In the genomic region with DNA sequence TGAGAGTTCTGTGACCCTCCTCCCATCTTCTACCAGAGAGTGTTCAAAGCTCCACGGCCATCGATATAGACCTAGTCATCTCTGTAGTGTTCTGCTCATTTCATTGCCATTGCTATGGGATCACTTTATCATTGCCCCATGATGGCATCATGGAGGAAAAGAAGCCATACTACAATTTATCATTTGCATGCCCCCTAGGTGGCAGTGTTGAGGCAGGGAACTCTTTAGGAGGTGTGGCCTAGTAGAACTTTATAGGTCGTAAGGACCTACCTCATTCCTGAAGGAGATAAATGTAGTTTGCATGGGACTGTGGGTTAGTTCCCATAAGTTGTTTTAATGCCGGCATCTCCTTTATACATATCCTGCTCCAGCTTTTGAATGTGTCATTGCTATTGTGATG, we compare ENCODE assay signal across 12 mouse cellular contexts.
DNase-seq lines count a peak whose midpoint lies in the region; ATAC-seq and TF ChIP-seq lines count a peak whose summit lies in the region.
"Had no signal": no experiment of that assay in that cellular context is flagged by ENCODE, and none has a peak within 500 bp of the region (broad histone marks: within the 10 kb centered on the region; RNA-seq: fewer than 3 reads in every experiment).

No protein-coding gene starts in this region.

- TF ChIP-seq EP300 in lung, postnatal 0 days (IDR thresholded peaks at IDR 0.05) = no peak

- H3K9me3 ChIP-seq in lung, postnatal 0 days (ENCODE audit: low read length) = no peaks in the 10 kb centered on the region
- H3K9me3 ChIP-seq in forebrain, embryonic 15.5 days = 0 out of 2 replicates have a peak, but pooled peaks cover 4% of the 10 kb centered on the region

- intact Hi-C loops in heart, postnatal 25 days (cut with DNase I) = no loop called here

- TF ChIP-seq CTCF in lung, postnatal 0 days (IDR thresholded peaks at IDR 0.05) = no peak

- no peaks in the 10 kb centered on the region for H3K4me1 ChIP-seq in lung, postnatal 0 days (ENCODE audit: insufficient read depth, low read depth, low read length)
- no peaks in the 10 kb centered on the region for H3K4me1 ChIP-seq in forebrain, embryonic 15.5 days

- no peak overlapping the region for H3K27ac ChIP-seq in lung, postnatal 0 days (ENCODE audit: low read length)
- H3K27ac ChIP-seq in forebrain, embryonic 15.5 days (replicated peaks) = no peak overlapping the region

- no peak overlapping the region for H3K4me3 ChIP-seq in lung, postnatal 0 days (ENCODE audit: low read depth, low read length)
- H3K4me3 ChIP-seq in forebrain, embryonic 15.5 days = no peak overlapping the region

- 93% methylated on average over 4 of the region's 4 CpGs for WGBS in lung, postnatal 0 days
- whole genome bisulfite sequencing in forebrain, embryonic 15.5 days = 93% methylated on average over 4 of the region's 4 CpGs

- DNase-seq in heart, adult 11 months = peak; percentile 57
- no peak for DNase-seq in heart, postnatal 25 days (ENCODE audit: low spot score)
- peak; percentile 8 for DNase-seq in lung, postnatal 10 days
- DNase-seq in lung, postnatal 0 days (ENCODE audit: low spot score) = no peak
- DNase-seq in adrenal gland, adult 2 months = peak; percentile 26
- no peak for DNase-seq in urinary bladder, postnatal 4 days (ENCODE audit: low spot score in 2 of 2)
- DNase-seq in layer of hippocampus, postnatal 14 days (ENCODE audit: low spot score in 2 of 2) = no peak
- DNase-seq: heart, postnatal 36 days; lung, adult 18-20 months; thymus, adult 2 months had no signal

- H3K36me3 ChIP-seq in lung, postnatal 0 days (ENCODE audit: insufficient read depth, low read length) = no peaks in the 10 kb centered on the region
- H3K36me3 ChIP-seq in forebrain, embryonic 15.5 days = no peaks in the 10 kb centered on the region

- no peak overlapping the region for H3K4me2 ChIP-seq in lung, postnatal 0 days (replicated peaks; ENCODE audit: low read depth, low read length)
- H3K4me2 ChIP-seq in forebrain, embryonic 15.5 days (replicated peaks) = no peak overlapping the region

- ATAC-seq in lung, postnatal 0 days = no peak
- no peak for ATAC-seq in forebrain, embryonic 15.5 days (replicated peaks)
- ATAC-seq: intestine, embryonic 16.5 days had no signal

- H3K9ac ChIP-seq in lung, postnatal 0 days (replicated peaks; ENCODE audit: low read depth) = no peak overlapping the region
- no peak overlapping the region for H3K9ac ChIP-seq in forebrain, embryonic 15.5 days (replicated peaks)

- H3K27me3 ChIP-seq in lung, postnatal 0 days (replicated peaks; ENCODE audit: insufficient read depth, low read length) = no peaks in the 10 kb centered on the region
- no peaks in the 10 kb centered on the region for H3K27me3 ChIP-seq in forebrain, embryonic 15.5 days

Comparison
In these comparisons a context has a peak if more than half of its experiments do, and no peak if none do; other contexts are left out.
1. DNase-seq: peak in heart, adult 11 months (single experiment), lung, postnatal 10 days (single experiment) and adrenal gland, adult 2 months (single experiment); none in heart, postnatal 25 days (single experiment), lung, postnatal 0 days (single experiment), urinary bladder, postnatal 4 days (0 of 2) and layer of hippocampus, postnatal 14 days (0 of 2).